Mouse (Mus musculus): ENCODE results near the gene Spats2. TPM values are rescaled to one million over a fixed set of nuclear protein-coding genes. Genes with fewer than 3 reads are reported as not detected.
A peak's percentile ranks its signal among the peaks of the same experiment; 100 is the strongest.
"Not testable (repeated sequence)": the region's sequence is repeated elsewhere in the genome, so short reads cannot be mapped to it uniquely, and the experiment has no call there.

Gene Spats2
- polyA plus RNA-seq, 1 experiment from 2014 or later = 78.7 TPM

DNA sequence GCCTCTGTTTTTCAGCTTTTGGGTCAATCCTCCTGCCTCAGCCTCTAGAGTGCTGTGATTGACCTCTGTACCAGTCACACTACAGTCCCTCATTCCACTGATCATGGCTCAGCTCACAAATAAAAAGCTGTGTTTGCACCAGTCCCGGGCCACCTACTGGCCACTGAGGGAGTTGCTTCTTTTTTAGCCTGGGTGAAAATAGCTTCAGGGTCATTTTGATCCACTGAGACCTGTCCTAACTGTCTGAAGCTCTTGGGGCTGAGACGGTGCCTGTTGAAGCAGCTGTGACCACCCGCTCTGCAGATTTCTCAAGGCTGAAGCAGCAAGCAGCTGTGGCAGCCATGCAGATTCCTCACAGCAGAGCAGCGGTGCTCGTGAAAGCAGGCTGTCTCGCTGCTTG lies 14.0 kb downstream of the Spats2 start:
- Histone ChIP-seq H3K4me3 (replicated peaks) (no peak overlapping the region), H3K9me3 (peaks cover 12% of the 10 kb centered on the region), H3K36me3 (peaks cover 26% of the 10 kb centered on the region), H3K4me2 (no peak overlapping the region), H3K27ac (peak overlapping the region; percentile 42; the same call in 1 of the 2 replicates), H3K27me3 (no peaks in the 10 kb centered on the region), H3K9ac (replicated peaks) (no peak overlapping the region), H3K4me1 (replicated peaks) (0 out of 2 replicates have a peak, but pooled peaks cover 2% of the 10 kb centered on the region)
- 68% methylated on average over 6 of the region's 6 CpGs for WGBS
- ATAC-seq (ENCODE audit: insufficient number of reproducible peaks, insufficient read depth, low FRiP score, low TSS enrichment, low read depth) = peak; percentile 47; the same call in 1 of the 2 replicates

- Histone ChIP-seq H3K9me3 (no peaks in the 10 kb centered on the region), H3K4me3 (replicated peaks) (no peak overlapping the region), H3K27me3 (no peaks in the 10 kb centered on the region), H3K9ac (replicated peaks) (no peak overlapping the region), H3K4me1 (replicated peaks) (no peaks in the 10 kb centered on the region), H3K4me2 (no peak overlapping the region), H3K36me3 (peaks cover 82% of the 10 kb centered on the region), H3K27ac (no peak overlapping the region)
- ATAC-seq (ENCODE audit: insufficient number of reproducible peaks, insufficient read depth, low FRiP score, low TSS enrichment, low read depth) = no peak
- 90% methylated on average over 7 of the region's 7 CpGs for WGBS
Measured at GRCm38 (mm10) chr15:99150516-99150915, 24.8 kb downstream of the Spats2 start.

DNA sequence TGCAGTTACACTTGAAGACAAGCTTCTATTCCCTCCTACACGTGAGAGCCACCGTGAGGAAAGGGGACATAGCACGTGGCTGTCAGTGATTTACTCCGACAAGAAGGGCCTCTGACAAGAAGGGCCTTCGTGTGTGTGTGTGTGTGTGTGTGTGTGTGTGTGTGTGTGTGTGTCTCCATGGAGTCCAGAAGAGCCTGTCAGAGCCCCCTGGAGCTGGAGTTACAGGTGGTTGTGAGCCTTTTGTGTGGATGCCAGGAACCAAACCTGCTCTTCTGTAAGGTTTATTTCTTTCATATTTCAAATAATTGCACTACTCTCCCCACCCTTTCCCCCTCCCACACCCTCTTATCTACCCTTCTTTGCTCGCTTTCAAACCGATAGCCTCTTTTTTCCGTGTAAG lies 25.6 kb downstream of the Spats2 start:
- Histone ChIP-seq H3K9me3 (no peaks in the 10 kb centered on the region), H3K9ac (replicated peaks) (no peak overlapping the region), H3K36me3 (peaks cover 74% of the 10 kb centered on the region), H3K4me1 (replicated peaks) (no peaks in the 10 kb centered on the region), H3K27ac (no peak overlapping the region), H3K4me3 (replicated peaks) (no peak overlapping the region), H3K4me2 (no peak overlapping the region), H3K27me3 (no peaks in the 10 kb centered on the region)
- WGBS = 85% methylated on average over 8 of the region's 8 CpGs
- ATAC-seq (ENCODE audit: insufficient number of reproducible peaks, insufficient read depth, low FRiP score, low TSS enrichment, low read depth) = no peak

DNA sequence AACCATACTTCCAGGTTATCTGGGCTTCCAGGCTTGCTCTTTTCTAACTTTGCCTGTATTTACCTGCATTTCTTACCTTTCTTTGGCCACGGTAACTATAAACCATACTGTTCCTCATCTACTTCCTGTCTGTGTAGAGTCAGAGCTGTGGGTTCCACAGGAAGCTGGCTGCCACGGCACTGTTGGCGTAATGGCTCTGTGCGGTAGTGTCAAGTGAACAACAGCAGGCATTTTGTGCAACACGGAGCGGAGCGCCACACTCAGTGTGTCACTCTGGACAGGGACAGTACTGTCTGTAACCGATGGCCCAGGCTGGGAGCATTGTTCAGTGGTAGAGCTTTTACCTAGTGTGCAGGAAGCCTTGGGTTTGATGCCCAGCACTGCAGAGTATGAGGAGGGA lies 27.8 kb downstream of the Spats2 start:
- no peaks in the 10 kb centered on the region for H3K27me3 ChIP-seq
- H3K27ac ChIP-seq = no peak overlapping the region
- WGBS = 95% methylated on average over 8 of the region's 8 CpGs
- no peak overlapping the region for H3K4me3 ChIP-seq (replicated peaks)
- ATAC-seq (ENCODE audit: insufficient number of reproducible peaks, insufficient read depth, low FRiP score, low TSS enrichment, low read depth) = no peak
- H3K4me2 ChIP-seq = no peak overlapping the region
- no peak overlapping the region for H3K9ac ChIP-seq (replicated peaks)
- no peaks in the 10 kb centered on the region for H3K9me3 ChIP-seq
- no peaks in the 10 kb centered on the region for H3K4me1 ChIP-seq (replicated peaks)
- H3K36me3 ChIP-seq = peaks cover 54% of the 10 kb centered on the region

DNA sequence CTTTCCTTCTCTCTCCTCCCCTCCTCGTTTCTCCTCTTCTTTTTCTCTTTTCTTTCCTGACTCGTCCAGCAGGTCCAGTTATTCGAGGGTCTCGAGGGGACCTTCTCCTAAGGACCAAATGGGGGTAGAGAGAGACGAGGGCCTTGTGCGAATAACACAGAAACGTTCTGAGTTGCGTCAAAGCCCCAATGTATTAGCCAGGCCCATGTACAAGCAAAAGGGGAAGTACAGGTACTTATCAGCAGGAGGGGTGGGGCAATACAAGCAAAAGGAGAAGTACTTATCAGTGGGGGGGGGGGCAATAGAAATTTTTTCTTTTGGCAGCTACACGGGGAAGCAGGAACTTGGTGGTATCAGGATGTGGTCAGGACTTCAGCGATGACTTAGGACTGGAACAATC lies 28.8 kb downstream of the Spats2 start:
- 90% methylated on average over 10 of the region's 10 CpGs for WGBS
- not testable (repeated sequence) for H3K4me3 ChIP-seq (replicated peaks); H3K27ac ChIP-seq; H3K27me3 ChIP-seq; H3K4me2 ChIP-seq; H3K9me3 ChIP-seq; ATAC-seq (ENCODE audit: insufficient number of reproducible peaks, insufficient read depth, low FRiP score, low TSS enrichment, low read depth); H3K9ac ChIP-seq (replicated peaks); H3K4me1 ChIP-seq (replicated peaks)
- H3K36me3 ChIP-seq = peaks cover 45% of the 10 kb centered on the region

- Histone ChIP-seq H3K36me3 (peaks cover 34% of the 10 kb centered on the region), H3K4me1 (replicated peaks) (no peaks in the 10 kb centered on the region), H3K4me2 (no peak overlapping the region), H3K9me3 (no peaks in the 10 kb centered on the region), H3K9ac (replicated peaks) (0 out of 2 replicates have a peak overlapping the region, but pooled peaks have one; percentile 12), H3K27ac (no peak overlapping the region), H3K27me3 (no peaks in the 10 kb centered on the region), H3K4me3 (replicated peaks) (no peak overlapping the region)
- WGBS = 79% methylated on average over 12 of the region's 12 CpGs
- no peak for ATAC-seq (ENCODE audit: insufficient number of reproducible peaks, insufficient read depth, low FRiP score, low TSS enrichment, low read depth)
Measured at GRCm38 (mm10) chr15:99163512-99164365, 38.0 kb downstream of the Spats2 start.

DNA sequence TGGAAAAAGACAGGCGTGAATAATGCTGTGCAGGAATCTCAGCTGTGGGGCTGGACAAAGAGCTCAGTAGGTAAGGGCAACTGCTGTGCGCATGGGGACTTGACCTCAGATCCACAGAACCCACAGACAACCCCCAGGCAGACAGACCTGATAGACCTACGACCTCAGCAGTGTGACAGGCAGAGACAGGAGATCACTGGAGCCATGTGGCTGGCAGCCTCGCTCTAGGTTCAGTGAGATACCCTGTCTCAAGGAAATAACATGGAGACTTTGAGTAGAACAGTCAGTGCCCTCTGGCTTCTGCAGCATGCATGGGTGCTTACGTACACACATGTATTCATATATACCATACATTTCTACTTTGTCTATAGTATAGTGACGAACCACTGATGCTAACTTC lies 46.4 kb downstream of the Spats2 start:
- H3K27me3 ChIP-seq = no peaks in the 10 kb centered on the region
- ATAC-seq (ENCODE audit: insufficient number of reproducible peaks, insufficient read depth, low FRiP score, low TSS enrichment, low read depth) = no peak
- H3K9me3 ChIP-seq = no peaks in the 10 kb centered on the region
- no peak overlapping the region for H3K27ac ChIP-seq
- H3K4me3 ChIP-seq (replicated peaks) = no peak overlapping the region
- no peak overlapping the region for H3K4me2 ChIP-seq
- no peak overlapping the region for H3K9ac ChIP-seq (replicated peaks)
- 92% methylated on average over 6 of the region's 6 CpGs for WGBS
- H3K4me1 ChIP-seq (replicated peaks) = no peaks in the 10 kb centered on the region
- H3K36me3 ChIP-seq = peaks cover 65% of the 10 kb centered on the region

DNA sequence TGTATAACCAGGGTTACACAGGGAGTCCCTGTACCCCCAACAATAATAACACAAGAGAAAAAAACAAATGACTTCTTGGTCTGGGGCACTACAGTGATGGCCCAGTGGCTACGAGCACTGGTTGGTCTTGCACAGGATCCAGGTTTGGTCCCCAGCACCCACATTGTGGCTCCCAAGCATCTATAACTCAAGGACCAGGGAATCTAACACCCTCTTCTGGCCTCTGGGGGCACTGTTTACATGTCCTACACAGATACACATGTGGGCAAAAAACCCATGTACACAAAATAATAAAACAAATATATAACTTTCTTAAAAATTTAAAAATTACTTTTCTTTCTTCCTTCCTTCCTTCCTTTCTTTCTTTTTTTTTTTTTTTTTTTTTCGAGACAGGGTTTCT lies 53.9 kb downstream of the Spats2 start:
- Histone ChIP-seq H3K4me3 (replicated peaks) (no peak overlapping the region), H3K36me3 (peaks cover 88% of the 10 kb centered on the region), H3K4me2 (no peak overlapping the region), H3K4me1 (replicated peaks) (no peaks in the 10 kb centered on the region), H3K27ac (no peak overlapping the region), H3K27me3 (no peaks in the 10 kb centered on the region), H3K9me3 (no peaks in the 10 kb centered on the region), H3K9ac (replicated peaks) (no peak overlapping the region)
- WGBS = 90% methylated on average over 1 of the region's 2 CpGs
- ATAC-seq (ENCODE audit: insufficient number of reproducible peaks, insufficient read depth, low FRiP score, low TSS enrichment, low read depth) = no peak

DNA sequence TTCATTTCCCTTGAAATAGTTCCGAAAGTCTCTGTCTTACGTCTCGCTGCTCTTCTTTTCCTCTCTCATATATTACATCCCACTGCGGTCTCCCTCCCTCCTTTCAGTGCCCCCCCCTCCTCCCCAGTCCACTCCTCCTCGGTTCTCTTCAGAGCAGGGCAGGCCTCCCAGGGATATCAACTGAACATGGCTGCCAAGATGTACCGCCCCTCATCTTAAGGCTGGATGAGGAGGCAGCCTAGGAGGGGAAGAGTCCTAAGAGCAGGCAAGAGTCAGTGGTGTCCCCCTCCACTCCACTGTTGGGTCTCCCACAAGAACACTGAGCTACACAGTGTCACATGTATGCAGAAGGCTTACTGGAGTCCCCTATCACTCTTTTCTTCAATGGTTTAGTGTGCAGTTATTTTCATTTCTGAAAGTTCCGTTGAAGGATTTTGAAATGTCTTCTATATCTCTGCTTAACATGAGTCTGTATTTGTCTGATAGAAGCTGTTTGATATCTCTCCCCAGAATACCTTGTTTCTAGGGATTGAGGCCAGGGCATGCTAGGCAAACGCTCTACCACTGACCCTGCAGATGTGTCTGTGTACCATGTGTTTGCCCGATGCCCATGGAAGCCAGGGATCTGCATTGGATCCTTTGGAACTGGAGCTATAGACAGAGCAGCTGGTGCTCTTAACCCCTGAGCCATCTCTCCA lies 58.6 kb downstream of the Spats2 start:
- Histone ChIP-seq H3K36me3 (peaks cover 97% of the 10 kb centered on the region), H3K27ac (no peak overlapping the region), H3K9me3 (no peaks in the 10 kb centered on the region), H3K27me3 (no peaks in the 10 kb centered on the region), H3K4me3 (replicated peaks) (no peak overlapping the region), H3K4me1 (replicated peaks) (no peaks in the 10 kb centered on the region), H3K4me2 (no peak overlapping the region), H3K9ac (replicated peaks) (no peak overlapping the region)
- ATAC-seq (ENCODE audit: insufficient number of reproducible peaks, insufficient read depth, low FRiP score, low TSS enrichment, low read depth) = no peak
- 90% methylated on average over 9 of the region's 9 CpGs for WGBS

DNA sequence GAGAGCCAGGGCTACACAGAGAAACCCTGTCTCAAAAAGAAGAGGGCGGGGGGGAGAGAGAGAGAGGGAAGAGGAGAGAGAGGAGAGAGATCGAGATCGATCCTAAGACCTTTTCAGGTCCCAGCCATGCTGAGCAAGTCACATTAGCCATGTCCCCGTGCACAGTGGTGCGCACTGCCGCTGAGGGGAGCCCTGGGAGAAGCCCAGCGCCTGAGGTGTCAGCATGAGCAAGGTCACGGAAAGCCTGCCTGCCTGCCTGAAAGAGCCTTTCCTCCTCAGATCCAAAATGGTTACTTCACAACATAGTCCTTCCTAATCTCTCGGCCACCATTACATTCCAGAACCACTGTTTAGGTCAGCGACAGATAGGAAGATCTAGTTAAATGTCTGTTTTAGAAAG lies 68.6 kb downstream of the Spats2 start:
- peaks cover 64% of the 10 kb centered on the region for H3K36me3 ChIP-seq
- no peaks in the 10 kb centered on the region for H3K9me3 ChIP-seq
- H3K4me3 ChIP-seq (replicated peaks) = no peak overlapping the region
- H3K27ac ChIP-seq = peak overlapping the region; percentile 7; the same call in 1 of the 2 replicates
- no peaks in the 10 kb centered on the region for H3K27me3 ChIP-seq
- 0 out of 2 replicates have a peak, but pooled peaks cover 3% of the 10 kb centered on the region for H3K4me1 ChIP-seq (replicated peaks)
- H3K9ac ChIP-seq (replicated peaks) = no peak overlapping the region
- WGBS = 88% methylated on average over 10 of the region's 10 CpGs
- H3K4me2 ChIP-seq = no peak overlapping the region
- ATAC-seq (ENCODE audit: insufficient number of reproducible peaks, insufficient read depth, low FRiP score, low TSS enrichment, low read depth) = no peak

DNA sequence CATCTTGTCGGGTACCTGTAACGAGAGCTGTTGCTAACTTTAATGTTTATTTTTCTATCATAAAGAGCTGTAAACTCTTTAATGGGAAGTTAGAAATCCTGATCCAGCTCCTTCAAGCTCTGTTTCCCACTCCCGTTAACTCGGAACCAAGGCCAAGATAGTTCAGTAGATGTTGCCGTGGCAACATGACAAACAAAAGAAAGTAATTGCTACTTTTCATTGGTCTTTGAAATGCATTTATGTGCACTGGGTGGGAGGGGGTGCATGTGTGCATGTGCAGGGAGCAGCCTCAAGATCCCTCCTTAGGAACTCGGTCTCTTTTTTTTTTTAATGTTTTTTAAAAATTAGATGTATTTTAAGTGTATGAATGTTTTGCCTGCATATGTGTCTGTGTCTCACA lies 69.3 kb downstream of the Spats2 start:
- peaks cover 64% of the 10 kb centered on the region for H3K36me3 ChIP-seq

More for the DNA sequence above, 69.3 kb downstream of the Spats2 start:
- H3K4me1 ChIP-seq (replicated peaks) = 0 out of 2 replicates have a peak, but pooled peaks cover 3% of the 10 kb centered on the region
- H3K27me3 ChIP-seq = no peaks in the 10 kb centered on the region
- H3K9ac ChIP-seq (replicated peaks) = no peak overlapping the region
- no peak overlapping the region for H3K27ac ChIP-seq
- H3K4me2 ChIP-seq = no peak overlapping the region
- no peak for ATAC-seq (ENCODE audit: insufficient number of reproducible peaks, insufficient read depth, low FRiP score, low TSS enrichment, low read depth)
- H3K9me3 ChIP-seq = no peaks in the 10 kb centered on the region
- H3K4me3 ChIP-seq (replicated peaks) = no peak overlapping the region
- 69% methylated on average over 6 of the region's 6 CpGs for WGBS
